In genomic region chr11:68205572-68206229, GRCm38 (mm10) we compare ENCODE assay signal across 16 mouse cellular contexts.
A peak's percentile ranks its signal among the peaks of the same experiment; 100 is the strongest.
DNase-seq lines count a peak whose midpoint lies in the region; ATAC-seq lines count a peak whose summit lies in the region.
"Had no signal": no experiment of that assay in that cellular context is flagged by ENCODE, and none has a peak within 500 bp of the region (broad histone marks: within the 10 kb centered on the region; RNA-seq: fewer than 3 reads in every experiment).

No protein-coding gene starts in this region.

- no peak for DNase-seq in hindbrain, embryonic 10.5 days (ENCODE audit: low spot score)
- DNase-seq in hindbrain, embryonic 11.5 days (ENCODE audit: low spot score) = no peak
- DNase-seq in right cerebral cortex, postnatal 10 days (ENCODE audit: low spot score in 2 of 2) = peak; percentile 83
- DNase-seq in right cerebral cortex, adult 2 months (ENCODE audit: low spot score in 2 of 2) = no peak
- DNase-seq in layer of hippocampus, adult 9-11 months = peak; percentile 56
- DNase-seq in right cerebral cortex, postnatal 4 days = peak; percentile 38
- DNase-seq in embryo, embryonic 10.5 days (ENCODE audit: low spot score) = no peak
- DNase-seq in kidney, postnatal 14 days = no peak
- DNase-seq: adrenal gland, postnatal 10 days; gastrocnemius, postnatal 14 days; heart, postnatal 4 days; kidney, adult 18-20 months; lung, adult 18-20 months; lung, postnatal 4 days had no signal

- 86% methylated on average over 10 of the region's 10 CpGs for WGBS in hindbrain, embryonic 10.5 days
- WGBS in hindbrain, embryonic 11.5 days = 84% methylated on average over 10 of the region's 10 CpGs

- H3K4me1 ChIP-seq in hindbrain, embryonic 10.5 days (replicated peaks) = peaks cover 46% of the 10 kb centered on the region
- no peaks in the 10 kb centered on the region; the same call in 1 of the 2 replicates for H3K4me1 ChIP-seq in hindbrain, embryonic 11.5 days (replicated peaks; ENCODE audit: control insufficient read depth, insufficient read depth, low read length)

- no peaks in the 10 kb centered on the region for H3K9me3 ChIP-seq in hindbrain, embryonic 10.5 days
- H3K9me3 ChIP-seq in hindbrain, embryonic 11.5 days (ENCODE audit: control insufficient read depth, low read length) = no peaks in the 10 kb centered on the region
- H3K9me3 ChIP-seq: heart, embryonic 12.5 days had no signal

- H3K4me2 ChIP-seq in hindbrain, embryonic 11.5 days (replicated peaks; ENCODE audit: low read depth, low read length) = no peak overlapping the region
- H3K4me2 ChIP-seq: heart, embryonic 12.5 days had no signal

- no peak overlapping the region for H3K9ac ChIP-seq in hindbrain, embryonic 11.5 days (ENCODE audit: low read depth, low read length)
- H3K9ac ChIP-seq: heart, embryonic 12.5 days had no signal

- peaks cover 24% of the 10 kb centered on the region for H3K36me3 ChIP-seq in hindbrain, embryonic 10.5 days
- H3K36me3 ChIP-seq in hindbrain, embryonic 11.5 days (ENCODE audit: control insufficient read depth, insufficient read depth, low read length) = no peaks in the 10 kb centered on the region; the same call in 1 of the 2 replicates
- H3K36me3 ChIP-seq: heart, embryonic 12.5 days had no signal

- no peak overlapping the region for H3K4me3 ChIP-seq in hindbrain, embryonic 10.5 days
- no peak overlapping the region for H3K4me3 ChIP-seq in hindbrain, embryonic 11.5 days (ENCODE audit: low read depth, low read length)
- H3K4me3 ChIP-seq: erythroblast, embryonic 14.5 days; heart, embryonic 12.5 days had no signal

- H3K27ac ChIP-seq in hindbrain, embryonic 10.5 days = peak overlapping the region; percentile 60
- H3K27ac ChIP-seq in hindbrain, embryonic 11.5 days (ENCODE audit: low read depth, low read length) = no peak overlapping the region

- no peak for ATAC-seq in hindbrain, embryonic 11.5 days (ENCODE audit: low FRiP score)

- peaks cover 8% of the 10 kb centered on the region; the same call in 1 of the 2 replicates for H3K27me3 ChIP-seq in hindbrain, embryonic 10.5 days (ENCODE audit: insufficient read depth, poor library complexity, severe bottlenecking)
- no peaks in the 10 kb centered on the region for H3K27me3 ChIP-seq in hindbrain, embryonic 11.5 days (ENCODE audit: control insufficient read depth, insufficient read depth, low read length)
- H3K27me3 ChIP-seq: heart, embryonic 12.5 days had no signal

Comparison
In these comparisons a context has a peak if more than half of its experiments do, and no peak if none do; other contexts are left out.
1. DNase-seq: peak in right cerebral cortex, postnatal 10 days (2 of 2), layer of hippocampus, adult 9-11 months (single experiment) and right cerebral cortex, postnatal 4 days (single experiment); none in hindbrain, embryonic 10.5 days (single experiment), hindbrain, embryonic 11.5 days (single experiment), right cerebral cortex, adult 2 months (0 of 2), embryo, embryonic 10.5 days (single experiment) and kidney, postnatal 14 days (single experiment).